Mouse (Mus musculus) c-Kit-positive CD71-negative TER-119-negative erythroid progenitor cells, embryonic 14.5 days (primary cell): ENCODE results near the gene 2900026A02Rik.

Source experiments
- DNase-seq: peaks from one replicate; pipeline ENCODE4 v3.0.0-alpha.2; 2013; ENCODE audit warnings: low read depth

The 2900026A02Rik gene

GRCm38 (mm10) chr5:113149052-113149451 lies 72.0 kb downstream of the 2900026A02Rik start:
- DNase-seq, result no peak

- no peak for DNase-seq
These were observed 73.0 kb downstream of the 2900026A02Rik start for GRCm38 (mm10) chr5:113147994-113148471.

GRCm38 (mm10) chr5:113146656-113147055 lies 74.4 kb downstream of the 2900026A02Rik start:
- no peak for DNase-seq

GRCm38 (mm10) chr5:113145171-113145570 lies 75.9 kb downstream of the 2900026A02Rik start:
- DNase-seq, result no peak

GRCm38 (mm10) chr5:113142486-113142885 lies 78.5 kb downstream of the 2900026A02Rik start:
- DNase-seq, result no peak

GRCm38 (mm10) chr5:113142018-113142417 lies 79.0 kb downstream of the 2900026A02Rik start:
- DNase-seq, result no peak

- no peak for DNase-seq
These were observed 80.2 kb downstream of the 2900026A02Rik start for GRCm38 (mm10) chr5:113140872-113141271.

GRCm38 (mm10) chr5:113140051-113140450 lies 81.0 kb downstream of the 2900026A02Rik start:
- DNase-seq, result no peak

GRCm38 (mm10) chr5:113139064-113139726 lies 81.8 kb downstream of the 2900026A02Rik start:
- no peak for DNase-seq

GRCm38 (mm10) chr5:113138319-113139063 lies 82.5 kb downstream of the 2900026A02Rik start:
- no peak for DNase-seq

GRCm38 (mm10) chr5:113137691-113138318 lies 83.2 kb downstream of the 2900026A02Rik start:
- no peak for DNase-seq

GRCm38 (mm10) chr5:113136951-113137487 lies 84.0 kb downstream of the 2900026A02Rik start:
- no peak for DNase-seq

- DNase-seq, result no peak
These were observed 85.5 kb downstream of the 2900026A02Rik start for GRCm38 (mm10) chr5:113135513-113135912.

- no peak for DNase-seq
These were observed 87.0 kb downstream of the 2900026A02Rik start for GRCm38 (mm10) chr5:113133722-113134710.

- DNase-seq, result no peak
These were observed 88.0 kb downstream of the 2900026A02Rik start for GRCm38 (mm10) chr5:113133080-113133491.

GRCm38 (mm10) chr5:113132635-113133041 lies 88.4 kb downstream of the 2900026A02Rik start:
- DNase-seq, result no peak

GRCm38 (mm10) chr5:113128426-113128825 lies 92.6 kb downstream of the 2900026A02Rik start:
- DNase-seq, result no peak

- DNase-seq, result no peak
These were observed 94.6 kb downstream of the 2900026A02Rik start for GRCm38 (mm10) chr5:113126476-113126875.

- DNase-seq, result no peak
These were observed 97.3 kb downstream of the 2900026A02Rik start for GRCm38 (mm10) chr5:113123693-113124092.

GRCm38 (mm10) chr5:113122326-113123054 lies 98.5 kb downstream of the 2900026A02Rik start:
- no peak for DNase-seq

- DNase-seq, result no peak
These were observed 99.5 kb downstream of the 2900026A02Rik start for GRCm38 (mm10) chr5:113121591-113121875.
